Mouse (Mus musculus): ENCODE measurements around the gene Esrrb. TPM values are rescaled to one million over a fixed set of nuclear protein-coding genes. Genes with fewer than 3 reads are reported as not detected.
A peak's percentile ranks its signal among the peaks of the same experiment; 100 is the strongest.

Gene Esrrb
- polyA plus RNA-seq, 2 experiments, result 0.61 to 1.8 TPM

DNA sequence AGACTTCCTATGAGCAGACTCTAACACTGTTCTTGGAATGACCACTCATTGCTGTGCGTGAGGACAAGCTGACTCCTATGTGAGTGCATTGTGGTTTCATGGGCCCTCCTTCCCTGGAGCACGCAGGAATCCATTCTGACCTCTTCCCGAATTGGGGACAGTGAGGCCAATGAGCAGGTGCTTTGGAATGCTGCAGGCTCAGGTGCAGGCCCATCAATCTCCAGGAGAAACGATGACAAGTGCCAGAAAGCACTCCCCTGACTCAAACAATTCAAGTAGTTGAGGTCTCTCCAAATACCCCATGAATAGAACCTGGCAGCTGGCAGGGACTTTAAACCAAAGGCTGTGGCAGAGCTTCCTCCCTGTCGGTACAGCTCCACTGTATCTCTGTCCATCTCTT lies 3.4 kb downstream of the Esrrb start:
- no peak overlapping the region for H3K27ac ChIP-seq (replicated peaks; ENCODE audit: low read depth, low read length)
- 9% methylated on average over 5 of the region's 5 CpGs for WGBS
- DNase-seq (ENCODE audit: low spot score) (no peak), ATAC-seq (ENCODE audit: low FRiP score, low read depth) (no peak)
- no peaks in the 10 kb centered on the region for H3K9me3 ChIP-seq (ENCODE audit: control insufficient read depth, low read length)
- H3K27me3 ChIP-seq (ENCODE audit: control insufficient read depth, insufficient read depth, low read length), result no peaks in the 10 kb centered on the region
- H3K9ac ChIP-seq (ENCODE audit: low read depth, low read length, severe bottlenecking), result no peak overlapping the region
- H3K4me2 ChIP-seq (replicated peaks; ENCODE audit: low read depth, low read length, severe bottlenecking), result no peak overlapping the region
- no peaks in the 10 kb centered on the region for H3K36me3 ChIP-seq (ENCODE audit: control insufficient read depth, insufficient read depth, low read length)
- no peak for TF ChIP-seq POLR2A (IDR thresholded peaks at IDR 0.05; ENCODE audit: borderline replicate concordance, extremely low read depth, insufficient read depth, insufficient read length)
- peaks cover 41% of the 10 kb centered on the region for H3K4me1 ChIP-seq (ENCODE audit: control insufficient read depth, insufficient read depth, low read length)
- no peak overlapping the region for H3K4me3 ChIP-seq (replicated peaks; ENCODE audit: low read length)

- H3K9ac ChIP-seq (ENCODE audit: low read depth, low read length, severe bottlenecking), result no peak overlapping the region
- H3K27ac ChIP-seq (replicated peaks; ENCODE audit: low read depth, low read length), result no peak overlapping the region
- H3K4me1 ChIP-seq (ENCODE audit: control insufficient read depth, insufficient read depth, low read length), result peaks cover 37% of the 10 kb centered on the region
- H3K4me2 ChIP-seq (replicated peaks; ENCODE audit: low read depth, low read length, severe bottlenecking), result no peak overlapping the region
- H3K27me3 ChIP-seq (ENCODE audit: control insufficient read depth, insufficient read depth, low read length), result no peaks in the 10 kb centered on the region
- H3K9me3 ChIP-seq (ENCODE audit: control insufficient read depth, low read length), result no peaks in the 10 kb centered on the region
- 5% methylated on average over 5 of the region's 5 CpGs for WGBS
- H3K36me3 ChIP-seq (ENCODE audit: control insufficient read depth, insufficient read depth, low read length), result no peaks in the 10 kb centered on the region
- ATAC-seq (ENCODE audit: low FRiP score, low read depth) (no peak), DNase-seq (ENCODE audit: low spot score) (peak; percentile 42)
- no peak for TF ChIP-seq POLR2A (IDR thresholded peaks at IDR 0.05; ENCODE audit: borderline replicate concordance, extremely low read depth, insufficient read depth, insufficient read length)
- H3K4me3 ChIP-seq (replicated peaks; ENCODE audit: low read length), result no peak overlapping the region
Observed at GRCm38 (mm10) chr12:86364756-86365155, 3.8 kb downstream of the Esrrb start.

DNA sequence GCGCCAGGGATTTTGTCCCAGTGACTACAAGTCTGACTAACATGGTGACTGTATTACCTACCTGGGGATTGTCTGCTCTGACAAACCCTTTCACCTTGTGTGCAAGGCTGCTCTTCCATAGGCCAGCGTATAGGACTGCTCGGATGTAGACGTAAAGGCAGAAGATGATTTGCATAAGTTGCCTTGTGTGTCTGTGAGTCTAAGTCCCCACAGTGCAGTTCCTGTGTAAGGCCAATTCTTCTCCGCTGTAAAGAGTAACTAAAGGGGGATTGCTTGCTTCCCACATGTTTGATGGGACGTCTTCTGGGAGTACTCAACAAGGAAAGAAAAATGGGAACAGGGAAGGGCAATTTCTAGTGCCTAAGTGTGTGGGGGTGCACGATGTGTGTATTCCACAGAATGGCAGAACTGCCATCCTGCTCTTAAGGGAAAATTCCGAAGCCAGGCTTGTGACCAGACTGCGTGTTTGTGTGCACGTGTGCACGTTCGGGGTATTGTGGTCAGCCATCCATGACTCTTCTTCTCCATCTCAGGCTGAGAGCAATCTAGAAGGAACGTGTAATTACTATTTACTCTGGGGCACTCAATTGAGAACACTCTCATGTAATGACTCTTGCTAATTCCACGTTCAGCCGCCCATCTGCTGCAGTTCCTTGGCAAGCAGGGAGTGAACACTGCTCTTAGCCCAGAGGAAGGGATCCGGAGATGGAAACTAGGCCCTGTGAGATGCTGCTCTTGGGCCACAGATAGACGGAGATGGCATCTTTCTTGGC lies 9.9 kb downstream of the Esrrb start:
- no peaks in the 10 kb centered on the region for H3K27me3 ChIP-seq (ENCODE audit: control insufficient read depth, insufficient read depth, low read length)
- no peak for TF ChIP-seq POLR2A (IDR thresholded peaks at IDR 0.05; ENCODE audit: borderline replicate concordance, extremely low read depth, insufficient read depth, insufficient read length)
- peaks cover 3% of the 10 kb centered on the region for H3K4me1 ChIP-seq (ENCODE audit: control insufficient read depth, insufficient read depth, low read length)
- no peaks in the 10 kb centered on the region for H3K9me3 ChIP-seq (ENCODE audit: control insufficient read depth, low read length)
- no peak for ATAC-seq (ENCODE audit: low FRiP score, low read depth)
- H3K4me2 ChIP-seq (replicated peaks; ENCODE audit: low read depth, low read length, severe bottlenecking), result no peak overlapping the region
- no peak overlapping the region for H3K27ac ChIP-seq (replicated peaks; ENCODE audit: low read depth, low read length)
- no peak overlapping the region for H3K4me3 ChIP-seq (replicated peaks; ENCODE audit: low read length)
- H3K9ac ChIP-seq (ENCODE audit: low read depth, low read length, severe bottlenecking), result no peak overlapping the region
- 83% methylated on average over 17 of the region's 17 CpGs for WGBS
- H3K36me3 ChIP-seq (ENCODE audit: control insufficient read depth, insufficient read depth, low read length), result no peaks in the 10 kb centered on the region
- no peak for DNase-seq (ENCODE audit: low spot score)

DNA sequence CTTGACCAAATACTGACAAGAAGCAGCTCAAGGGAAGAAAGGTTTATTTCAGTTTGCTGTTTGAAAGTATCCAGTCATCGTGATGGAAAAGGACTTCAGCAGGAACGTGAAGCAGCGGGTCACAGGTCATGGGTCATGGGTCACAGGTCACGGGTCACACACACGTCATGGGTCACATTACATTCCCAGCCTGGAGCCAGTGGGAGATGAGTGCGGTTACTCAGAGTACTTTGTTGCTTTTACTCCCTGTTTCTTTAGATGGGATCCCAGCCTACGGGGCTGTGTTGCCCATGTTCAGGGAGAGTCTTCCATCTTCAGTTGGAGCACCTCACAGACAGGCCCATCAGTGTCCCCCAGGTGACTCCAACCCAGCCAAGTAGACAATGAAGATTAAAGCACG lies 13.4 kb downstream of the Esrrb start:
- H3K4me3 ChIP-seq (replicated peaks; ENCODE audit: low read length), result no peak overlapping the region
- H3K27me3 ChIP-seq (ENCODE audit: control insufficient read depth, insufficient read depth, low read length), result no peaks in the 10 kb centered on the region
- no peak overlapping the region for H3K4me2 ChIP-seq (replicated peaks; ENCODE audit: low read depth, low read length, severe bottlenecking)
- H3K36me3 ChIP-seq (ENCODE audit: control insufficient read depth, insufficient read depth, low read length), result no peaks in the 10 kb centered on the region
- no peak overlapping the region for H3K9ac ChIP-seq (ENCODE audit: low read depth, low read length, severe bottlenecking)
- no peak for TF ChIP-seq POLR2A (IDR thresholded peaks at IDR 0.05; ENCODE audit: borderline replicate concordance, extremely low read depth, insufficient read depth, insufficient read length)
- H3K9me3 ChIP-seq (ENCODE audit: control insufficient read depth, low read length), result no peaks in the 10 kb centered on the region
- 63% methylated on average over 8 of the region's 8 CpGs for WGBS
- no peak overlapping the region for H3K27ac ChIP-seq (replicated peaks; ENCODE audit: low read depth, low read length)
- DNase-seq (ENCODE audit: low spot score), result no peak
- peaks cover 3% of the 10 kb centered on the region; the same call in 1 of the 2 replicates for H3K4me1 ChIP-seq (ENCODE audit: control insufficient read depth, insufficient read depth, low read length)
- ATAC-seq (ENCODE audit: low FRiP score, low read depth), result no peak

DNA sequence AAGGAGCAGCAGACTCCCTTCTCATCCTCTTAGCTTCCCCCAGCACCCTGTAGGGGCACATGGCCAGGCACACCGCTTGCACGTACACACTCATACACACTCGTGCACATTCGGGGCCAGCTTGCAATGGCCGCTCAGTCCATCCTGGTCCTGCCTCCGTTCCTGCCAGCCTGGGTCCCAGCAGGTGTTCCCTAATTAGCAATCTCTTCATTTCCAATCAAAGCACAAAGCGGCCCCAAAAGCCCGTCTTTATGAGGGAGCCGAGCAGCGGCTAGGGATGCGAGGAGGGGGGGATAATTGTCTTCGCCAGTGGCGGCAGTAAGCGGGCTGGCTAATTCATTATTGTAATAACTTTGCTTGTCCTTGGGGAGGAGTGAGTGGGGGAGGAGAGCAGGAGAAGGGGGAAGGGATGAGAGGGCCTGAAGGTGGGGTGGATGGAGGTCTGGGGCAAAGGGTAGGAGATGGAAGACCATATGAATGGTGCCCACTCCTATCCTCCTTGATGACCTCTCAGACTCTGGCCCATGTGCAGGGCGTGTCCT lies 18.8 kb downstream of the Esrrb start:
- Histone ChIP-seq H3K4me1 (ENCODE audit: control insufficient read depth, insufficient read depth, low read length) (no peaks in the 10 kb centered on the region), H3K4me2 (replicated peaks; ENCODE audit: low read depth, low read length, severe bottlenecking) (no peak overlapping the region), H3K9me3 (ENCODE audit: control insufficient read depth, low read length) (no peaks in the 10 kb centered on the region), H3K4me3 (replicated peaks; ENCODE audit: low read length) (no peak overlapping the region), H3K36me3 (ENCODE audit: control insufficient read depth, insufficient read depth, low read length) (no peaks in the 10 kb centered on the region), H3K27ac (replicated peaks; ENCODE audit: low read depth, low read length) (no peak overlapping the region), H3K27me3 (ENCODE audit: control insufficient read depth, insufficient read depth, low read length) (no peaks in the 10 kb centered on the region), H3K9ac (ENCODE audit: low read depth, low read length, severe bottlenecking) (no peak overlapping the region)
- no peak for DNase-seq (ENCODE audit: low spot score)
- TF ChIP-seq POLR2A (IDR thresholded peaks at IDR 0.05; ENCODE audit: borderline replicate concordance, extremely low read depth, insufficient read depth, insufficient read length), result no peak
- no peak for ATAC-seq (ENCODE audit: low FRiP score, low read depth)
- 7% methylated on average over 15 of the region's 15 CpGs for WGBS
